Mouse (Mus musculus) layer of hippocampus, postnatal 25 days (tissue): ENCODE results near the gene Lhx2. TPM values are rescaled to one million over a fixed set of nuclear protein-coding genes. Genes with fewer than 3 reads are reported as not detected.
A peak's percentile ranks its signal among the peaks of the same experiment; 100 is the strongest.

Experiments
- DNase-seq, 2 experiments: peaks; one replicate each; pipeline ENCODE4 v3.0.0; 2022; ENCODE audit warnings: mixed read lengths in 2 of 2, low spot score in 1 of 2; ENCODE audit errors: extremely low spot score in 1 of 2
- total RNA-seq, 2 experiments: library from RNA; stranded (reverse); gene quantifications; 2 replicates each; pipeline ENCODE4 v1.2.3; 2021

Gene Lhx2
- total RNA-seq, 2 experiments from 2014 or later: 96.0 to 98.3 TPM

GRCm38 (mm10) chr2:38397882-38398281 is 58.8 kb downstream of the Lhx2 start:
- no peak for DNase-seq

GRCm38 (mm10) chr2:38402611-38403010 is 63.5 kb downstream of the Lhx2 start:
- no peak for DNase-seq

DNA sequence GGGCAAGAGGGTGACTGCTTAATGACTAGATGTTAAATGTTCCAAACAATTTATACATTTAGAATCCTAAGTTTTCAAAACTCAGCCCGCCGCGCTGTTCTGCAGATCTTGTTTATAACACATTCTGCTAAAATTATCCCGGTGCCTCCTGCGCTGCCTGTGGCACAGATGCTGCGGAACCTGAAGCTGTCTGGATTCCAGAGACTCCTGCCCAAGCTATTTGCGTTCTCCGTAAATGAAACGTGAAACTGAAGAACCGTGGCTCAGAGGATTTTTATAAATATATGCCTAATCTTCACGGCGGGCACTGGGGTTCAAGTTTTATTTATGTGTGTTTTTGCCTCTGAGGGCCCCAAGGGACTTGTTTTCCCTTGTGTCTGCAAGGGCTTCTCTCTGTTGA is 64.2 kb downstream of the Lhx2 start:
- DNase-seq: peak in 1 of 2 experiments; percentile 36

GRCm38 (mm10) chr2:38404007-38404596 is 65.0 kb downstream of the Lhx2 start:
- DNase-seq: no peak

DNA sequence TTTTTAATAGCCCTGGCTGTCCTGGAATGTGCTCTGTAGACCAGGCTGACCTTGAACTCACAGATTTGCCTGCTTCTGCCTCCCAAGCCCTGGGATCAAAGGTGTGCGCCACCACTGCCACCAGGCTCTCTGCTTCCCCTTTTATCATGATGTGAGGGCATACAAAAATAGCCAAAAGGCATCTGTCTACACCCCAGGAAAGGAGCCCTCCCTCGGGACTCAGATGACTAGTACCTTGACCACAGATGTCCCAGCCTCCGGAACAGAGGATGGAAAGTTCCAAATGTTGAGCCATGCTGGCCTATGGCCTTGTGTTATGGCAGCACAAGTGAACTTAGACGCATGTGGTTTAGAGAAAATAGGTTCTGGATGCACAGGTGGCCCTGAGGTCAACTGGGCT is 66.3 kb downstream of the Lhx2 start:
- no peak for DNase-seq

- DNase-seq: no peak
These were observed 70.2 kb downstream of the Lhx2 start for GRCm38 (mm10) chr2:38409309-38409708.

- DNase-seq: no peak
These were observed 71.1 kb downstream of the Lhx2 start for GRCm38 (mm10) chr2:38410227-38410626.

GRCm38 (mm10) chr2:38412599-38413177 is 73.6 kb downstream of the Lhx2 start:
- no peak for DNase-seq

- DNase-seq: no peak
These were observed 78.9 kb downstream of the Lhx2 start for GRCm38 (mm10) chr2:38417970-38418369.

Other genes starting within 250 kb of the Lhx2 start
- gene Dennd1a, start 51.9 kb upstream of the Lhx2 start, total RNA-seq: 10 to 100 TPM; 73.5 to 77.3 TPM
- 10 to 100 TPM; 46.1 to 47.0 TPM for gene Nek6, start 172.4 kb downstream of the Lhx2 start, total RNA-seq